Mouse (Mus musculus): Measurements from ENCODE around the gene Nme7. TPM values are rescaled to one million over a fixed set of nuclear protein-coding genes. Genes with fewer than 3 reads are reported as not detected.

Gene Nme7
- polyA plus RNA-seq, 1 experiment = 14.8 TPM

DNA sequence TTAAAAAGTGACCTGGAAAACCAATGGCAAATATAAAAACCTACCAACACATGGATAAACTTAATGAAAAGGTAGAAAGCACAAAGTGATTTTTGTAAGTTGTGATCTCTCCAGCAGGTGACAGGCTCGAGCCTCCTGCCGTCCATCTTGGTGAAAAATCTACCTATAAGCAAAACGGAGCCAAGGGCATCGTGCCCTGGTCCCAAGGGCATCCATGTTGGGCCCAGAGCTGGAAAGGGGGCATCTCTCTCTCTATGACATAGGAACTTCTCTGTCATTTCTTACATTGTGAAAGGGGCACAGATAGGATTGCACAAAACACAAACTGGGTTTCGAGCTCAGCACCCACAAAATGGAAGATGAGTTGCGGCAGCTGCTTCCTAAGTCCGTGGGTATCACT lies 151.7 kb downstream of the Nme7 start:
- peak; percentile 62 for DNase-seq
- H3K27ac ChIP-seq (ENCODE audit: insufficient read depth, low read depth, low read length) = peak overlapping the region; percentile 99

DNA sequence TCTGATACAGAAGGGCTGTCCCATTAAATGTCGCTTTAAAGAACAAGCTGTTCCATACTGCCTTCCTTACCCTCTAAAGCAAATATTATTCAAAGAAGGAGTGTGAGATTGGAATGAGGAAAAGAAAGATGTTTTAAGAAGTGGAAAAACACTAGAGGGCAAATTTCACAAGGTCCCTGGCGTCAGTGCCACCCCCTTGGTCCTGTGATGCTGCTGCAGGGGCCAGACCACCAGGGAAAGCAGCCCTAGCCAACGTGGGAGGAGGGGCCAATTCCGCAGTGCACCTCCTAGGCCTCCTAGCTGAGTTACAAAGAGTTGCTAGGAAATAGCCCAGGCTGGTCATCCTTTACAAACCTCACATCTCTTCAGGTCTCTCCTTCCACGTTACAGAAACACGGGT lies 152.1 kb downstream of the Nme7 start:
- WGBS = 14% methylated on average over 6 of the region's 6 CpGs
- Histone ChIP-seq H3K4me1 (ENCODE audit: control insufficient read depth, insufficient read depth, low read length) (peaks cover 10% of the 10 kb centered on the region; the same call in 1 of the 2 replicates), H3K36me3 (ENCODE audit: control insufficient read depth, insufficient read depth, low read length) (peaks cover 37% of the 10 kb centered on the region), H3K4me3 (ENCODE audit: insufficient read depth, low read depth, low read length) (peak overlapping the region; percentile 99), H3K27me3 (replicated peaks; ENCODE audit: control insufficient read depth, insufficient read depth, low read length) (no peaks in the 10 kb centered on the region), H3K27ac (ENCODE audit: insufficient read depth, low read depth, low read length) (peak overlapping the region; percentile 99)
- TF ChIP-seq CTCF (conservative IDR thresholded peaks at IDR 0.05; ENCODE audit: insufficient read depth, insufficient read length, low read depth, low read length) (no peak), POLR2A (IDR thresholded peaks at IDR 0.05; ENCODE audit: low read depth, low read length) (no peak)
- peak; percentile 52 for DNase-seq

More for the DNA sequence above, 151.7 kb downstream of the Nme7 start:
- H3K4me3 ChIP-seq (ENCODE audit: insufficient read depth, low read depth, low read length) = peak overlapping the region; percentile 99
- peaks cover 41% of the 10 kb centered on the region for H3K36me3 ChIP-seq (ENCODE audit: control insufficient read depth, insufficient read depth, low read length)
- TF ChIP-seq POLR2A (IDR thresholded peaks at IDR 0.05; ENCODE audit: low read depth, low read length) (no peak), CTCF (conservative IDR thresholded peaks at IDR 0.05; ENCODE audit: insufficient read depth, insufficient read length, low read depth, low read length) (peak; percentile 57)
- peaks cover 10% of the 10 kb centered on the region; the same call in 1 of the 2 replicates for H3K4me1 ChIP-seq (ENCODE audit: control insufficient read depth, insufficient read depth, low read length)
- H3K27me3 ChIP-seq (replicated peaks; ENCODE audit: control insufficient read depth, insufficient read depth, low read length) = no peaks in the 10 kb centered on the region
- 26% methylated on average over 7 of the region's 7 CpGs for WGBS

DNA sequence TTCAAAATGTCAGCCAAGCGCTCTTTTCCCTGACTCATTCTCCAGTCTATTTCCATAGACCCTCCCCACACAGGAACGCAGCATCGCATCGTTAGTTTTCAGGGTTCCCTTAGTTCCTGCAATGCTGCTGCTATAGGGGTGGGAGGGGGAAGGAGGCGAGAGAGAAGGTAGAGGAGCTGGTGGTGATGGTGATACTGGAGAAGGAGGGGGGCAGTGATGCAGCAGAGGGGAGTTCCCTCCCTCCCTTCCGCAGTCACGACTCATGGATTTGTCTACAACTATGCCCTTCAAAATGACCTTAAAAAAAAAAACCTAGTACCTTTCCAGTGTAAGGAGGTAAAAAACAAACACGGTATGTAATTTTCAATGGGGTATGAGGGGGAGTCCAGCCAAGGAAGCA lies 152.8 kb downstream of the Nme7 start:
- Histone ChIP-seq H3K27ac (ENCODE audit: insufficient read depth, low read depth, low read length) (peak overlapping the region; percentile 99), H3K36me3 (ENCODE audit: control insufficient read depth, insufficient read depth, low read length) (peaks cover 33% of the 10 kb centered on the region), H3K4me3 (ENCODE audit: insufficient read depth, low read depth, low read length) (peak overlapping the region; percentile 99), H3K4me1 (ENCODE audit: control insufficient read depth, insufficient read depth, low read length) (peaks cover 7% of the 10 kb centered on the region; the same call in 1 of the 2 replicates), H3K27me3 (replicated peaks; ENCODE audit: control insufficient read depth, insufficient read depth, low read length) (no peaks in the 10 kb centered on the region)
- DNase-seq = peak; percentile 37
- 4% methylated on average over 8 of the region's 8 CpGs for WGBS
- peak; percentile 35 for TF ChIP-seq POLR2A (IDR thresholded peaks at IDR 0.05; ENCODE audit: low read depth, low read length)
- TF ChIP-seq CTCF (conservative IDR thresholded peaks at IDR 0.05; ENCODE audit: insufficient read depth, insufficient read length, low read depth, low read length) = no peak

DNA sequence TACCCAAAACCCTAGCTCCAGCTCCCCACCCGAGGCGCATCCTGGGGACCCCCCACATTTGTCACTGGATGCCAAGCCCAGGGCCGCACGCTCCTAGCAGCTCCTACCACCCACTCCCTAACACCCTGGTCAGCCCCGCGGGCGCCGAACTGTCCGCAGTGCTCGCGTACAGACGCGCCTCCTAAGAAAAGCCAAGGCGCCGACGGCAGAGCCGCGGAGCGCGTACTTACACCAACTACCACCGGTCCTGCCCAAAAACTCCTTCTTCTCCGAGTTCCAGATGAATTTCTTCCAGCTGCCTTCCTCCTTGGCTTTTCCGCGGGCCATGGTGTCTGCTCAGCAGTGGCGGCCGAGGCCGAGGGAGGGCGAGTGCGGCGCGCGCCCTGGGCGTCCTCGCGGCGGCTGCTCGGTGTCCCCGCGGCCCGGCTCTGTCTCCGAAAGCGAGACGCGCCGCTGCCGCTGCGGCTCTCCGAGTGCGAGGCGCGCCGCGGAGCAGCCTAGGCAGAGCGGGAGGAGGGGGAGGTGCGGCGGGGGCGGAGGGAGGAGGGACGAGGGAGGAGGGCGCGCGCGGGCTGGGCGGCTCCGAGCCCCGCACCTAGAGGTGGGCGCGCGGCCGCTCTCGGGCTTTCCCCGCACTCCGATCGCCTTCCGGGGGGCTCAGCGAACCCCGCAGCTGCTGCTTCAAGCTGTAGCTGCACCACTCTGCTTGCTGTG lies 153.8 kb downstream of the Nme7 start:
- DNase-seq = no peak
- Histone ChIP-seq H3K27ac (ENCODE audit: insufficient read depth, low read depth, low read length) (peak overlapping the region; percentile 99), H3K4me3 (ENCODE audit: insufficient read depth, low read depth, low read length) (peak overlapping the region; percentile 99), H3K27me3 (replicated peaks; ENCODE audit: control insufficient read depth, insufficient read depth, low read length) (no peaks in the 10 kb centered on the region), H3K4me1 (ENCODE audit: control insufficient read depth, insufficient read depth, low read length) (peaks cover 2% of the 10 kb centered on the region; the same call in 1 of the 2 replicates), H3K36me3 (ENCODE audit: control insufficient read depth, insufficient read depth, low read length) (peaks cover 28% of the 10 kb centered on the region)
- no peak for TF ChIP-seq CTCF (conservative IDR thresholded peaks at IDR 0.05; ENCODE audit: insufficient read depth, insufficient read length, low read depth, low read length)
- TF ChIP-seq POLR2A (IDR thresholded peaks at IDR 0.05; ENCODE audit: low read depth, low read length) = no peak
- WGBS = under 1% methylated on average over 66 of the region's 76 CpGs

DNA sequence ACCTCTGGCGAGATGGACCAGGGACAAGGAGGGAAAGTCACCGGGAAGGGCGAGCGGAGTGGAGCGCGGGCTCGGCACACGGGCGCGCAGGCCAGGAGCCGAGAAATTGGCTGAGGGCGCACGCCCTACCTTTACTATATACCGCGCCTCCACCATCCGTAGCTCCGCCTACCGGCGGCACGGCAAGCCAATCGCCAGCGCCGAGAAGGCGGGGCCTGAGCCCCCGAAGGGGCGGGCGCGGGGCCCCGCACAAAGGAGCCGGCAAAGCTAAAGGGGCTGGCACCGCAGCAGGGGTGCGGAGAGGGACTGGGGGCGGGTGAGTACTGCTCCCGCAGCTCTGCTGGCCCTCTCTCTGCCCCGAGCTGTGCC lies 154.3 kb downstream of the Nme7 start, which contains the start of gene Atp1b1:
Gene Atp1b1 (minus strand): TSS at position 111 of the 369 bp plus-strand sequence.
- Histone ChIP-seq H3K27me3 (replicated peaks; ENCODE audit: control insufficient read depth, insufficient read depth, low read length) (no peaks in the 10 kb centered on the region), H3K4me1 (ENCODE audit: control insufficient read depth, insufficient read depth, low read length) (no peaks in the 10 kb centered on the region; the same call in 1 of the 2 replicates), H3K36me3 (ENCODE audit: control insufficient read depth, insufficient read depth, low read length) (peaks cover 23% of the 10 kb centered on the region), H3K27ac (ENCODE audit: insufficient read depth, low read depth, low read length) (peak within 1 kb of the TSS; percentile 99), H3K4me3 (ENCODE audit: insufficient read depth, low read depth, low read length) (peak within 1 kb of the TSS; percentile 99)
- WGBS = under 1% methylated on average over 35 of the region's 35 CpGs
- TF ChIP-seq CTCF (conservative IDR thresholded peaks at IDR 0.05; ENCODE audit: insufficient read depth, insufficient read length, low read depth, low read length) (no peak), POLR2A (IDR thresholded peaks at IDR 0.05; ENCODE audit: low read depth, low read length) (peak; percentile 98)
- DNase-seq = peak; percentile 93

DNA sequence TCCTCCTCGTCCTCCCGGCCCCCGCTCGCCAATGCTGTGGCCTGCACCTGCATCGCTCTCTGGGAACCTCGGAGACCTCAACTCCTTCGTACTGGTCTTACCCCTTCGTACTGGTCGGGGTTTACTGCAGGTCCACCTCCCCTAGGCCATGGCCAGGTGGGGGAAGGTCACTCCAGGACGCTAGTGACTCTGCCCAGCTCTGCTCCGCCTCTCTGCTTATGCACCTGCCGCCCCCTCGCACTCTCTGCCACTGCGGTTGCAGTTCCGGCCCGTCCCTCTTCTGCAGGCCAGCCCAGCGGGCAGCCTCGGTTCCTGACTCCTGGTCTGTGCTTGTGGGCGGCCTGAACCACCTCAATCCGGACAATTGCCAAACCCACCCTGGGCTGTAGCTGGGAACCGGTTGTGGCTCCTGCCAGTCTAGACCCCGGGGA lies 154.7 kb downstream of the Nme7 start:
- Histone ChIP-seq H3K27me3 (replicated peaks; ENCODE audit: control insufficient read depth, insufficient read depth, low read length) (no peaks in the 10 kb centered on the region), H3K4me3 (ENCODE audit: insufficient read depth, low read depth, low read length) (peak overlapping the region; percentile 72), H3K4me1 (ENCODE audit: control insufficient read depth, insufficient read depth, low read length) (no peaks in the 10 kb centered on the region; the same call in 1 of the 2 replicates), H3K36me3 (ENCODE audit: control insufficient read depth, insufficient read depth, low read length) (peaks cover 19% of the 10 kb centered on the region), H3K27ac (ENCODE audit: insufficient read depth, low read depth, low read length) (peak overlapping the region; percentile 99)
- DNase-seq = peak; percentile 96
- TF ChIP-seq POLR2A (IDR thresholded peaks at IDR 0.05; ENCODE audit: low read depth, low read length) (peak; percentile 92), CTCF (conservative IDR thresholded peaks at IDR 0.05; ENCODE audit: insufficient read depth, insufficient read length, low read depth, low read length) (no peak)
- 2% methylated on average over 22 of the region's 22 CpGs for WGBS

Measured in kidney, adult 2 months (tissue).